Mouse (Mus musculus) E14TG2a.4 (cell line): Measurements from ENCODE around the gene Kctd2.

Source experiments
- CTCF ChIP-seq: conservative IDR thresholded peaks from 2 replicates; pipeline ENCODE4 v1.5.1; 2014; ENCODE audit warnings: low read length
- NANOG ChIP-seq: IDR thresholded peaks from 2 replicates; pipeline ENCODE4 v1.6.1; 2014; ENCODE audit warnings: borderline replicate concordance, low read length, mixed read lengths
- POU5F1 ChIP-seq: IDR thresholded peaks from 2 replicates; pipeline ENCODE4 v1.6.1; 2014; ENCODE audit warnings: low read length, borderline replicate concordance

- TF ChIP-seq CTCF (no peak), NANOG (no peak), POU5F1 (no peak)
Observed at GRCm38 (mm10) chr11:115475025-115475757, 55.3 kb downstream of the Kctd2 start, which contains the start of gene Armc7.
